Mouse (Mus musculus): ENCODE measurements at regions not wholly inside any gene's neighbourhood (a gene's known extent, or its start where the extent isn't known, plus 50 kb on each side); places are given as distances from the start of the nearest gene placed in this dataset.

- TF ChIP-seq HCFC1 (IDR thresholded peaks at IDR 0.05; ENCODE audit: borderline replicate concordance, insufficient read depth, low read length) (no peak), ZC3H11A (IDR thresholded peaks at IDR 0.05; ENCODE audit: borderline replicate concordance, low read depth, low read length) (no peak), CHD2 (IDR thresholded peaks at IDR 0.05; ENCODE audit: low read depth, low read length) (no peak)
Measured at GRCm38 (mm10) chr10:3647811-3648731, 92.1 kb upstream of the Plekhg1 start.
